Mouse (Mus musculus): ENCODE data around the gene Apbb2.

The Apbb2 gene

GRCm38 (mm10) chr5:66602287-66602820 lies 16.2 kb downstream of the Apbb2 start:
- DNase-seq (ENCODE audit: low spot score): no peak

- no peak for DNase-seq (ENCODE audit: low spot score)
Observed at GRCm38 (mm10) chr5:66600415-66600814, 18.2 kb downstream of the Apbb2 start.

GRCm38 (mm10) chr5:66599888-66600287 lies 18.7 kb downstream of the Apbb2 start:
- DNase-seq (ENCODE audit: low spot score): no peak

GRCm38 (mm10) chr5:66596296-66596695 lies 22.3 kb downstream of the Apbb2 start:
- no peak for DNase-seq (ENCODE audit: low spot score)

GRCm38 (mm10) chr5:66594881-66595280 lies 23.7 kb downstream of the Apbb2 start:
- no peak for DNase-seq (ENCODE audit: low spot score)

GRCm38 (mm10) chr5:66586236-66586745 lies 32.3 kb downstream of the Apbb2 start:
- no peak for DNase-seq (ENCODE audit: low spot score)

GRCm38 (mm10) chr5:66583019-66583406 lies 35.6 kb downstream of the Apbb2 start:
- DNase-seq (ENCODE audit: low spot score): no peak

GRCm38 (mm10) chr5:66582281-66583018 lies 36.1 kb downstream of the Apbb2 start:
- no peak for DNase-seq (ENCODE audit: low spot score)

- no peak for DNase-seq (ENCODE audit: low spot score)
Observed at GRCm38 (mm10) chr5:66579066-66579465, 39.5 kb downstream of the Apbb2 start.

GRCm38 (mm10) chr5:66576299-66576698 lies 42.3 kb downstream of the Apbb2 start:
- DNase-seq (ENCODE audit: low spot score): no peak

GRCm38 (mm10) chr5:66575148-66575547 lies 43.4 kb downstream of the Apbb2 start:
- DNase-seq (ENCODE audit: low spot score): no peak

GRCm38 (mm10) chr5:66573266-66573665 lies 45.3 kb downstream of the Apbb2 start:
- DNase-seq (ENCODE audit: low spot score): no peak

- DNase-seq (ENCODE audit: low spot score): no peak
Observed at GRCm38 (mm10) chr5:66572086-66572855, 46.3 kb downstream of the Apbb2 start.

GRCm38 (mm10) chr5:66570709-66571108 lies 47.9 kb downstream of the Apbb2 start:
- DNase-seq (ENCODE audit: low spot score): no peak

- DNase-seq (ENCODE audit: low spot score): no peak
Observed at GRCm38 (mm10) chr5:66569141-66569801, 49.3 kb downstream of the Apbb2 start.

GRCm38 (mm10) chr5:66568002-66568401 lies 50.6 kb downstream of the Apbb2 start:
- DNase-seq (ENCODE audit: low spot score): no peak

- no peak for DNase-seq (ENCODE audit: low spot score)
Observed at GRCm38 (mm10) chr5:66567424-66567823, 51.2 kb downstream of the Apbb2 start.

- no peak for DNase-seq (ENCODE audit: low spot score)
Observed at GRCm38 (mm10) chr5:66559591-66560175, 58.9 kb downstream of the Apbb2 start.

- no peak for DNase-seq (ENCODE audit: low spot score)
Observed at GRCm38 (mm10) chr5:66558094-66558493, 60.5 kb downstream of the Apbb2 start.

- no peak for DNase-seq (ENCODE audit: low spot score)
Observed at GRCm38 (mm10) chr5:66553933-66554332, 64.7 kb downstream of the Apbb2 start.

- DNase-seq (ENCODE audit: low spot score): no peak
Observed at GRCm38 (mm10) chr5:66552246-66552645, 66.3 kb downstream of the Apbb2 start.

- DNase-seq (ENCODE audit: low spot score): no peak
Observed at GRCm38 (mm10) chr5:66550292-66550691, 68.3 kb downstream of the Apbb2 start.
